In genomic region chr2:168111902-168112301, GRCm38 (mm10) we compare ENCODE assay signal across 8 mouse cellular contexts. TPM values are rescaled to one million over a fixed set of nuclear protein-coding genes. Genes with fewer than 3 reads are reported as not detected.
DNase-seq lines count a peak whose midpoint lies in the region; ATAC-seq and TF ChIP-seq lines count a peak whose summit lies in the region.

No protein-coding gene starts in this region.

- peaks cover 3% of the 10 kb centered on the region; the same call in 1 of the 2 replicates for H3K4me1 ChIP-seq in forebrain, embryonic 11.5 days (replicated peaks; ENCODE audit: control insufficient read depth, insufficient read depth, low read length)

- H3K9me3 ChIP-seq in forebrain, embryonic 11.5 days (ENCODE audit: control insufficient read depth, low read length): no peaks in the 10 kb centered on the region

- no peak overlapping the region for H3K9ac ChIP-seq in forebrain, embryonic 11.5 days (ENCODE audit: low read length)

- no peaks in the 10 kb centered on the region for H3K36me3 ChIP-seq in C2C12 (ENCODE audit: control insufficient read depth, insufficient read depth)
- H3K36me3 ChIP-seq in forebrain, embryonic 11.5 days (ENCODE audit: control insufficient read depth, insufficient read depth, low read length): no peaks in the 10 kb centered on the region

- 0 out of 2 replicates have a peak, but pooled peaks have one; percentile 37 for ATAC-seq in forebrain, embryonic 11.5 days (replicated peaks; ENCODE audit: low FRiP score)

- no peak overlapping the region for H3K4me2 ChIP-seq in forebrain, embryonic 11.5 days (ENCODE audit: low read depth, low read length, severe bottlenecking)

- H3K79me3 ChIP-seq in C2C12 (ENCODE audit: low read depth): no peaks in the 10 kb centered on the region

- H3K4me3 ChIP-seq in C2C12 (ENCODE audit: insufficient read depth, poor library complexity, severe bottlenecking): no peak overlapping the region
- no peak overlapping the region for H3K4me3 ChIP-seq in forebrain, embryonic 11.5 days (ENCODE audit: low read depth, low read length)

- H3K27me3 ChIP-seq in C2C12 (ENCODE audit: control insufficient read depth, insufficient read depth, insufficient read length): no peaks in the 10 kb centered on the region
- H3K27me3 ChIP-seq in forebrain, embryonic 11.5 days (ENCODE audit: control insufficient read depth, insufficient read depth, low read length): peaks cover 2% of the 10 kb centered on the region; the same call in 1 of the 2 replicates

- H3ac ChIP-seq in C2C12 (ENCODE audit: control insufficient read depth, insufficient read length, low read depth): no peak overlapping the region

- peak; percentile 78 for DNase-seq in 3T3-L1 (ENCODE audit: low read depth, low spot score)
- peak; percentile 33 for DNase-seq in c-Kit-negative CD71-positive TER-119-positive erythroid progenitor cells, embryonic 14.5 days (ENCODE audit: low read depth, low spot score)
- peak; percentile 90 for DNase-seq in forebrain, embryonic 11.5 days (ENCODE audit: low spot score)
- DNase-seq in induced T-regulatory cell, adult 2 months (ENCODE audit: low read depth): peak; percentile 84
- DNase-seq in lung, adult 18-20 months: peak; percentile 45 to 62
- DNase-seq in right cerebral cortex, adult 2 months (ENCODE audit: low spot score in 2 of 2): peak; percentile 77 to 79
- DNase-seq in yolk sac, embryonic 10.5 days (ENCODE audit: low spot score): no peak

- H3K27ac ChIP-seq in forebrain, embryonic 11.5 days (ENCODE audit: low read depth, low read length): no peak overlapping the region

- no peaks in the 10 kb centered on the region for H3K79me2 ChIP-seq in C2C12 (ENCODE audit: control insufficient read depth, insufficient read depth)

- WGBS in forebrain, embryonic 11.5 days: 10% methylated on average over 7 of the region's 7 CpGs

- TF ChIP-seq CTCF in C2C12 (IDR thresholded peaks at IDR 0.05; ENCODE audit: control insufficient read depth, insufficient read depth, insufficient read length): peak; percentile 72

TF ChIP-seq in C2C12, 6 proteins besides CTCF, POLR2A, EP300 and RAD21:
- no peak for TF ChIP-seq FOSL1 (IDR thresholded peaks at IDR 0.05; ENCODE audit: insufficient read depth, low read length, poor library complexity, severe bottlenecking)
- TF ChIP-seq MAX (IDR thresholded peaks at IDR 0.05): no peak
- no peak for TF ChIP-seq MYOD1 (IDR thresholded peaks at IDR 0.05; ENCODE audit: control insufficient read depth, insufficient read length, low read depth)
- TF ChIP-seq MYOG (IDR thresholded peaks at IDR 0.05; ENCODE audit: control insufficient read depth, extremely low read depth, insufficient read length): no peak
TF ChIP-seq in C2C12: peak in this region for 0.

RNA-seq across cellular contexts. Expression of gene Pard6b, which starts 31.1 kb away (rescaled TPM):
- 0.33 TPM for polyA plus RNA-seq in C2C12 (2012; fragmentation: generic; extraction: Trizol)
- polyA plus RNA-seq in forebrain, embryonic 11.5 days (2014; fragmentation: Nextera tagmentation; extraction: Ambion mirVana): 12.4 and 13.7 TPM in 2 replicates

Comparison
In these comparisons a context has a peak if more than half of its experiments do, and no peak if none do; other contexts are left out.
1. RNA of gene Pard6b, which starts 31.1 kb away (polyA plus RNA-seq): 12.4 to 13.7 TPM in forebrain, embryonic 11.5 days; 0.33 TPM in C2C12 (single experiment); every median in the first group is over 10 times any median in the second.